Mouse (Mus musculus) lung, embryonic 15.5 days (tissue): ENCODE measurements around the gene Adgrl2. TPM values are rescaled to one million over a fixed set of nuclear protein-coding genes. Genes with fewer than 3 reads are reported as not detected.

ENCODE experiments used
- ATAC-seq: fragments of 200-750 bp; cut with Nextera tagmentation; 2 replicates; pipeline ENCODE4 v1.8.0; 2017; ENCODE audit warnings: moderate number of reproducible peaks, borderline replicate concordance; ENCODE audit not compliant: low FRiP score, low TSS enrichment; ENCODE audit errors: extremely low read depth
- H3K27ac ChIP-seq: fragments of 300-500 bp; sonication (generic); 2 replicates; pipeline ENCODE4 v1.5.1; 2015; ENCODE audit warnings: moderate library complexity, mild to moderate bottlenecking, inconsistent platforms
- H3K27me3 ChIP-seq: fragments of 300-500 bp; sonication (generic); 2 replicates; pipeline ENCODE4 v1.6.1; 2015; ENCODE audit warnings: inconsistent platforms
- H3K36me3 ChIP-seq: fragments of 300-500 bp; sonication (generic); 2 replicates; pipeline ENCODE4 v1.6.1; 2015; ENCODE audit warnings: inconsistent platforms
- H3K4me1 ChIP-seq: fragments of 300-500 bp; sonication (generic); 2 replicates; pipeline ENCODE4 v1.6.1; 2015; ENCODE audit warnings: inconsistent platforms
- H3K4me2 ChIP-seq: fragments of 300-500 bp; sonication (generic); 2 replicates; pipeline ENCODE4 v1.6.1; 2015; ENCODE audit warnings: inconsistent platforms, mild to moderate bottlenecking, moderate library complexity
- H3K4me3 ChIP-seq: fragments of 300-500 bp; sonication (generic); 2 replicates; pipeline ENCODE4 v1.5.1; 2015; ENCODE audit warnings: mild to moderate bottlenecking, inconsistent platforms
- H3K9ac ChIP-seq: fragments of 300-500 bp; sonication (generic); 2 replicates; pipeline ENCODE4 v1.6.1; 2015; ENCODE audit warnings: inconsistent platforms
- H3K9me3 ChIP-seq: fragments of 300-500 bp; sonication (generic); 2 replicates; pipeline ENCODE4 v1.6.1; 2016; ENCODE audit warnings: inconsistent platforms
- WGBS: fragments of 180-500 bp; shearing (Covaris S2); methylation state at CpG from one replicate; pipeline ENCODE4 v1.1.7; 2015; 5-methylcytosine and 5-hydroxymethylcytosine counted together
- polyA plus RNA-seq: library from polyadenylated mRNA; unstranded; fragments of >200 nt; fragmentation: Nextera tagmentation; extraction: Ambion mirVana; gene quantifications from 2 replicates; pipeline ENCODE4 v1.2.1, GENCODE M21; 2015

Adgrl2 gene
- 61.5 and 62.1 TPM in 2 replicates for polyA plus RNA-seq

- H3K9me3 ChIP-seq, result no peaks in the 10 kb centered on the region
- peak within 1 kb of the TSS; percentile 79 for H3K4me2 ChIP-seq
- H3K4me3 ChIP-seq, result peak within 1 kb of the TSS; percentile 95
- H3K4me1 ChIP-seq, result peaks cover 13% of the 10 kb centered on the region
- peak within 1 kb of the TSS; percentile 100 for H3K27ac ChIP-seq
- under 1% methylated on average over 25 of the region's 25 CpGs for WGBS
- peak; percentile 6; the same call in 1 of the 2 replicates for ATAC-seq
- no peaks in the 10 kb centered on the region for H3K27me3 ChIP-seq
- H3K36me3 ChIP-seq, result no peaks in the 10 kb centered on the region
- H3K9ac ChIP-seq, result peak within 1 kb of the TSS; percentile 96
Measured at GRCm38 (mm10) chr3:148990531-148991003, at the start of gene Adgrl2. TSS of gene Adgrl2 (minus strand) at chr3:148990555.

- H3K9ac ChIP-seq, result no peak overlapping the region
- ATAC-seq, result peak; percentile 72; the same call in 1 of the 2 replicates
- H3K27me3 ChIP-seq, result no peaks in the 10 kb centered on the region
- peaks cover 15% of the 10 kb centered on the region; the same call in 1 of the 2 replicates for H3K4me1 ChIP-seq
- no peak overlapping the region for H3K4me3 ChIP-seq
- peak overlapping the region; percentile 86 for H3K27ac ChIP-seq
- no peaks in the 10 kb centered on the region for H3K36me3 ChIP-seq
- H3K4me2 ChIP-seq, result no peak overlapping the region
- no peaks in the 10 kb centered on the region for H3K9me3 ChIP-seq
- WGBS, result 9% methylated on average over 4 of the region's 4 CpGs
Measured at GRCm38 (mm10) chr3:149038771-149039170, 48.4 kb upstream of the Adgrl2 start.

- H3K4me1 ChIP-seq, result peaks cover 9% of the 10 kb centered on the region
- H3K27ac ChIP-seq, result no peak overlapping the region
- H3K27me3 ChIP-seq, result no peaks in the 10 kb centered on the region
- H3K36me3 ChIP-seq, result no peaks in the 10 kb centered on the region
- no peak overlapping the region for H3K4me3 ChIP-seq
- H3K9ac ChIP-seq, result no peak overlapping the region
- WGBS, result 44% methylated on average over 5 of the region's 5 CpGs
- no peaks in the 10 kb centered on the region for H3K9me3 ChIP-seq
- no peak overlapping the region for H3K4me2 ChIP-seq
- no peak for ATAC-seq
Measured at GRCm38 (mm10) chr3:149019925-149020324, 29.6 kb upstream of the Adgrl2 start.

- Histone ChIP-seq H3K9ac (no peak overlapping the region), H3K4me3 (no peak overlapping the region), H3K36me3 (no peaks in the 10 kb centered on the region), H3K4me2 (no peak overlapping the region), H3K27ac (no peak overlapping the region), H3K9me3 (no peaks in the 10 kb centered on the region), H3K4me1 (peaks cover 13% of the 10 kb centered on the region), H3K27me3 (no peaks in the 10 kb centered on the region)
- WGBS, result 68% methylated on average over 7 of the region's 7 CpGs
- no peak for ATAC-seq
Measured at GRCm38 (mm10) chr3:149009311-149009710, 19.0 kb upstream of the Adgrl2 start.

- Histone ChIP-seq H3K4me3 (no peak overlapping the region), H3K9ac (no peak overlapping the region), H3K36me3 (no peaks in the 10 kb centered on the region), H3K27me3 (no peaks in the 10 kb centered on the region), H3K4me1 (peaks cover 13% of the 10 kb centered on the region), H3K4me2 (peak overlapping the region; percentile 43), H3K9me3 (no peaks in the 10 kb centered on the region), H3K27ac (no peak overlapping the region)
- ATAC-seq, result no peak
- 21% methylated on average over 6 of the region's 6 CpGs for WGBS
Measured at GRCm38 (mm10) chr3:149008634-149009023, 18.3 kb upstream of the Adgrl2 start.

GRCm38 (mm10) chr3:149007860-149008633, 17.7 kb upstream of the Adgrl2 start:
- no peak for ATAC-seq

GRCm38 (mm10) chr3:149001364-149001763, 11.0 kb upstream of the Adgrl2 start:
- Histone ChIP-seq H3K4me2 (no peak overlapping the region), H3K4me3 (no peak overlapping the region), H3K4me1 (0 out of 2 replicates have a peak, but pooled peaks cover 3% of the 10 kb centered on the region), H3K36me3 (no peaks in the 10 kb centered on the region), H3K9ac (no peak overlapping the region), H3K9me3 (no peaks in the 10 kb centered on the region), H3K27ac (no peak overlapping the region), H3K27me3 (no peaks in the 10 kb centered on the region)
- no peak for ATAC-seq
- WGBS, result 56% methylated on average over 8 of the region's 8 CpGs

More at GRCm38 (mm10) chr3:149007860-149008633, 17.7 kb upstream of the Adgrl2 start:
- Histone ChIP-seq H3K4me1 (peaks cover 13% of the 10 kb centered on the region), H3K27ac (no peak overlapping the region; the same call in 1 of the 2 replicates), H3K4me3 (no peak overlapping the region), H3K36me3 (no peaks in the 10 kb centered on the region), H3K9me3 (no peaks in the 10 kb centered on the region), H3K4me2 (peak overlapping the region; percentile 43), H3K27me3 (no peaks in the 10 kb centered on the region), H3K9ac (no peak overlapping the region)
- WGBS, result 22% methylated on average over 20 of the region's 20 CpGs

GRCm38 (mm10) chr3:148998661-148999060, 8.3 kb upstream of the Adgrl2 start:
- H3K9ac ChIP-seq, result no peak overlapping the region
- H3K4me1 ChIP-seq, result 0 out of 2 replicates have a peak, but pooled peaks cover 3% of the 10 kb centered on the region
- WGBS, result 39% methylated on average over 10 of the region's 10 CpGs
- H3K4me3 ChIP-seq, result no peak overlapping the region
- peak overlapping the region; percentile 28; the same call in 1 of the 2 replicates for H3K4me2 ChIP-seq
- no peak overlapping the region for H3K27ac ChIP-seq
- no peaks in the 10 kb centered on the region for H3K36me3 ChIP-seq
- no peaks in the 10 kb centered on the region for H3K27me3 ChIP-seq
- H3K9me3 ChIP-seq, result no peaks in the 10 kb centered on the region
- no peak for ATAC-seq

- H3K27ac ChIP-seq, result peak overlapping the region; percentile 100
- H3K9ac ChIP-seq, result peak overlapping the region; percentile 28; the same call in 1 of the 2 replicates
- H3K4me1 ChIP-seq, result peaks cover 11% of the 10 kb centered on the region
- 4% methylated on average over 8 of the region's 8 CpGs for WGBS
- peak overlapping the region; percentile 79 for H3K4me2 ChIP-seq
- H3K27me3 ChIP-seq, result no peaks in the 10 kb centered on the region
- H3K9me3 ChIP-seq, result no peaks in the 10 kb centered on the region
- peak overlapping the region; percentile 95 for H3K4me3 ChIP-seq
- ATAC-seq, result no peak
- H3K36me3 ChIP-seq, result no peaks in the 10 kb centered on the region
Measured at GRCm38 (mm10) chr3:148991056-148991455, 701 bp upstream of the Adgrl2 start.

- WGBS, result under 1% methylated on average over 53 of the region's 68 CpGs
- Histone ChIP-seq H3K9ac (peak overlapping the region; percentile 96), H3K4me1 (peaks cover 19% of the 10 kb centered on the region), H3K27ac (peak overlapping the region; percentile 100), H3K4me2 (peak overlapping the region; percentile 79), H3K4me3 (peak overlapping the region; percentile 95), H3K36me3 (no peaks in the 10 kb centered on the region), H3K27me3 (no peaks in the 10 kb centered on the region), H3K9me3 (no peaks in the 10 kb centered on the region)
- peak; percentile 76 for ATAC-seq
Measured at GRCm38 (mm10) chr3:148989818-148990530, 381 bp downstream of the Adgrl2 start.

- Histone ChIP-seq H3K36me3 (no peaks in the 10 kb centered on the region), H3K4me3 (peak overlapping the region; percentile 95), H3K4me1 (peaks cover 26% of the 10 kb centered on the region), H3K9me3 (no peaks in the 10 kb centered on the region), H3K27me3 (no peaks in the 10 kb centered on the region), H3K27ac (peak overlapping the region; percentile 100), H3K9ac (peak overlapping the region; percentile 96), H3K4me2 (peak overlapping the region; percentile 79)
- WGBS, result under 1% methylated on average over 75 of the region's 75 CpGs
- ATAC-seq, result peak; percentile 91
Measured at GRCm38 (mm10) chr3:148988996-148989817, 1.1 kb downstream of the Adgrl2 start.
